Mouse (Mus musculus): Measurements from ENCODE around the gene Zfp541. TPM values are rescaled to one million over a fixed set of nuclear protein-coding genes. Genes with fewer than 3 reads are reported as not detected.
A peak's percentile ranks its signal among the peaks of the same experiment; 100 is the strongest.

Gene Zfp541
- polyA plus RNA-seq, 1 experiment from 2014 or later = 0.01 TPM

DNA sequence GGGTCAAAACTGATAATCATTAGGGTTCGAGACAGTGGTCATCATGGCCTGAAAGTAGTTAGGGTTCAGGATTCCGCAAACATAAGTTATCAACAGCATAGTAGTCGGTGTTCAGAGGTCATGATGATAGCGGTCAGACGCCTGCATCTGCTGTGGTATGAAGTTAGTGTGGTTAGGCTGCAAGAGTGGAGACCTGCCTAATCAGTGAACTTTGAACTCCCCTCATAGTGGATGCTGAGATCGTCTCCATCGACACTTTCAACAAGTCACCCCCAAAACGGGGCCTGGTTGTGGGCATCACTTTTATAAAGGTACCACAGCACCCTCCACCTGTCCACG, 58.6 kb downstream of the Zfp541 start:
- DNase-seq (ENCODE audit: low read depth, low spot score) = no peak
- no peak for TF ChIP-seq CTCF (IDR thresholded peaks at IDR 0.05)
- no peaks in the 10 kb centered on the region for H3K27me3 ChIP-seq
- in situ Hi-C loops (cut with MboI; ENCODE audit: low pct_unique_long_range_greater_than_20kb) = no loop called here
- CTCF ChIA-PET = interaction anchor here (1.1 to 2.8 kb wide), 3 partner anchors 16 to 23 kb away, joined by 3 to 18 read pairs (median 5); partner anchors contain the start of gene Napa
- no peak for ATAC-seq
- POLR2A ChIA-PET = interaction anchor here (1.3 kb wide), 1 partner anchor 17 kb away, joined by 5 read pairs; no protein-coding TSS in a partner anchor

DNA sequence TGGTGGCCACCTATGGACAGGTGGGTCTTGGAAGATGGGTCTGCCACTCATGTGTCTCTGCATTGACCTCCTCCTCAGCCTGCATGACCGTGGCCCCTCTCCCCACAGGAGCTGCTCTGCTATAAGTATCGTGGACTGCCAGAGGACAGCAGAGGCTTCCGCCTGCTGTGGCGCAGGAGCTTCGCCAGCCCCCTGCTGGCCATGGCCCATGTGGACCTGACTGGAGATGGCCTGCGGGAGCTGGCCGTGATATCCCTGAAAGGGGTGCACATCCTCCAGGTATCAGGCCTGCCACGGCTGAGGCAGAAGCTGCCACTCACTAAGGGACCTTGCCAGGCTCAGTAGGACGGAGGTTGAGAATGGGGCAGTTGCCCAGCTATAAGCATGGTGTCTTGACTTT, 64.2 kb downstream of the Zfp541 start:
- no peak for ATAC-seq
- CTCF ChIA-PET = no interaction called here
- peaks cover 6% of the 10 kb centered on the region for H3K27me3 ChIP-seq
- no peak for TF ChIP-seq CTCF (IDR thresholded peaks at IDR 0.05)
- POLR2A ChIA-PET = no interaction called here
- DNase-seq (ENCODE audit: low read depth, low spot score) = no peak
- in situ Hi-C loops (cut with MboI; ENCODE audit: low pct_unique_long_range_greater_than_20kb) = no loop called here

GRCm38 (mm10) chr7:16128344-16128743, 66.7 kb downstream of the Zfp541 start:
- ATAC-seq (no peak), DNase-seq (ENCODE audit: low read depth, low spot score) (no peak)
- POLR2A ChIA-PET = no interaction called here
- in situ Hi-C loops (cut with MboI; ENCODE audit: low pct_unique_long_range_greater_than_20kb) = no loop called here
- TF ChIP-seq CTCF (IDR thresholded peaks at IDR 0.05) = no peak
- CTCF ChIA-PET = no interaction called here
- peaks cover 8% of the 10 kb centered on the region for H3K27me3 ChIP-seq

- ChIA-PET POLR2A (no interaction called here), CTCF (no interaction called here)
- peaks cover 10% of the 10 kb centered on the region for H3K27me3 ChIP-seq
- ATAC-seq (no peak), DNase-seq (ENCODE audit: low read depth, low spot score) (no peak)
- no peak for TF ChIP-seq CTCF (IDR thresholded peaks at IDR 0.05)
- in situ Hi-C loops (cut with MboI; ENCODE audit: low pct_unique_long_range_greater_than_20kb) = no loop called here
Observed at GRCm38 (mm10) chr7:16128899-16129298, 67.3 kb downstream of the Zfp541 start.

GRCm38 (mm10) chr7:16129421-16129845, 67.8 kb downstream of the Zfp541 start, which contains the start of gene Slc8a2:
Gene Slc8a2, plus strand, starts transcription at chr7:16129826.
- ATAC-seq = peak; percentile 73
- no peak for DNase-seq (ENCODE audit: low read depth, low spot score)
- CTCF ChIA-PET = no interaction called here
- peaks cover 14% of the 10 kb centered on the region for H3K27me3 ChIP-seq
- POLR2A ChIA-PET = interaction anchor here (0.6 kb wide), 1 partner anchor 198 kb away, joined by 3 read pairs; no protein-coding TSS in a partner anchor
- no peak for TF ChIP-seq CTCF (IDR thresholded peaks at IDR 0.05)
- in situ Hi-C loops (cut with MboI; ENCODE audit: low pct_unique_long_range_greater_than_20kb) = no loop called here

DNA sequence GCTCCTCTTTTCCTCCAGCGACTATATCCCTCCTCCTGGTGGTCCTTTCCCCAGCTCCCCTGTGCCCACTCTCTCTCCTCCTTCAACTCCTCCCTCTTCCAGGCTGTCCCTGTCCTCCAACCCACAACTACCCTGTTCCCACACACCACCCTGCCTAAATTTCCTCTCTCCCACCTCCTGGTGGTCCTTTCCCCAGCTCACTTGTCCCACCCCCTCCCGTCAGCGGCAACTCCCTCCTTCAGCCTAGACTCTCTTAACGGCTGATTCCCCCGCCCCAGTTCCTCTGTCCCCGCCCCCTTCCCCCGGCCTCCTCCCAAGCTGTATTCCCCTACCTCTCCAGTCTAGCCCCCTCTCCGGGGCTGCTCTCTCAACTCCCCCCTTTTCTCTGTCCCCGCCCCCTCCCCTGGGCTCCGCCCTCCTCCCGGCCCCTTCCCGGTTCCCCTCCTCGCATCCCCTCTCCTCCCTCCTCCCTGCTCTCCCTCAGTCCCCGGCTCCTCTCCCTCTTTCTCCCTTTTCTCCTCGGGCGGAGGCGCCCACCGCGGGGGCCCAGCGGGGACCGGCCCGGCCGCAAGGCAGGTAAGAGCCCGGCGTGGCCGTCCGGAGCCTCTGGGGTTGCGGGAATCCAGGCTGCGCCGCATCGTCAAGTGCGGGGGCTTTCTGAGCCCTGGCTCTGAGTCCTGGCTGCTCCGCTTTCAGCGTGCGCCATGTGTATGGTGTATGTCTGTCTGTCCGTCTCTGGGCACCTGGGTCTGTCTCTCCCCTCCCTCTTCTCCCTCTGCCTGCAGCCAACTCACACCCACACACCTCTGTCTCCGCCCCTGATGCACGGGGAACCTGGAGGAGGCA, 68.5 kb downstream of the Zfp541 start:
- CTCF ChIA-PET = interaction anchor here (1.1 kb wide), 1 partner anchor 25 kb away, joined by 4 read pairs; no protein-coding TSS in a partner anchor
- in situ Hi-C loops (cut with MboI; ENCODE audit: low pct_unique_long_range_greater_than_20kb) = no loop called here
- DNase-seq (ENCODE audit: low read depth, low spot score) = no peak
- H3K27me3 ChIP-seq = peaks cover 19% of the 10 kb centered on the region
- ATAC-seq = peak; percentile 29
- TF ChIP-seq CTCF (IDR thresholded peaks at IDR 0.05) = no peak
- POLR2A ChIA-PET = interaction anchor here (0.6 kb wide), 1 partner anchor 199 kb away, joined by 3 read pairs; no protein-coding TSS in a partner anchor

DNA sequence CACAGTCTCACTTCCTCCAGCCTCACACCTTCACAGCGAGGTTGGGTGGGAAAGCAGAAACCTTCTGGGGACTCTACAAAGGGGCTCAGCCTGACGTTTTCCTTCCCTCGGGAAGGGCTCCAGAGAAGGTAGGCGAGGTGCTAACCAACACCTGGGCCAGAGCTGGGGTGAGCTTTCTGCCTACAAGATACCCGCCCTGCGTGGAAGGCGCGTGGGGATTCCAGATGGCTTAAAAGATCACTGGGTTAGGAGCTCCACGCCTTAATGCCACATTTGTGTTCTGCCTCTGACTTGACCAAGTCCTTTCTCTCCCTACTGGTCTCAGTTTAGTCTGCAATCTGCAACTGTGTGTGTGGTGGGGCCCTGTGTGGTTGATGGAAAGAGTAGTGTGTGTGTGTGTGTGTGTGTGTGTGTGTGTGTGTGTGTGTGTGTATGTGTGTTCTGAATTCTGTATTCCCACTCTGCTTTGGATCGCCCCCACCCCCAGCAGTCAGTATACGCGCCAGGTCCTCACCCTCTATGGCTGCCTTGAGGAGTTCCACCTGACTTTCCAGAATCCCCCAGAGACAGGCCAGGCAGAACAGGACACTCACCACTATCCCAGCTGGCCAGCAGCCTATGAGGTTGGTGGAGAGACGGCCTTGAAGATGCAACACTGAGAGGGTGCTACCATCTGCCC, 69.5 kb downstream of the Zfp541 start:
- in situ Hi-C loops (cut with MboI; ENCODE audit: low pct_unique_long_range_greater_than_20kb) = no loop called here
- ATAC-seq (no peak), DNase-seq (ENCODE audit: low read depth, low spot score) (no peak)
- H3K27me3 ChIP-seq = peaks cover 22% of the 10 kb centered on the region
- ChIA-PET CTCF (interaction anchor here (1.1 kb wide), 1 partner anchor 24 kb away, joined by 4 read pairs; no protein-coding TSS in a partner anchor), POLR2A (no interaction called here)
- no peak for TF ChIP-seq CTCF (IDR thresholded peaks at IDR 0.05)

GRCm38 (mm10) chr7:16132161-16132581, 70.6 kb downstream of the Zfp541 start:
- POLR2A ChIA-PET = no interaction called here
- in situ Hi-C loops (cut with MboI; ENCODE audit: low pct_unique_long_range_greater_than_20kb) = no loop called here
- H3K27me3 ChIP-seq = peaks cover 22% of the 10 kb centered on the region
- ATAC-seq (no peak), DNase-seq (ENCODE audit: low read depth, low spot score) (no peak)
- CTCF ChIA-PET = interaction anchor here (1.5 kb wide), 1 partner anchor 80 kb away, joined by 3 read pairs; no protein-coding TSS in a partner anchor
- no peak for TF ChIP-seq CTCF (IDR thresholded peaks at IDR 0.05)

DNA sequence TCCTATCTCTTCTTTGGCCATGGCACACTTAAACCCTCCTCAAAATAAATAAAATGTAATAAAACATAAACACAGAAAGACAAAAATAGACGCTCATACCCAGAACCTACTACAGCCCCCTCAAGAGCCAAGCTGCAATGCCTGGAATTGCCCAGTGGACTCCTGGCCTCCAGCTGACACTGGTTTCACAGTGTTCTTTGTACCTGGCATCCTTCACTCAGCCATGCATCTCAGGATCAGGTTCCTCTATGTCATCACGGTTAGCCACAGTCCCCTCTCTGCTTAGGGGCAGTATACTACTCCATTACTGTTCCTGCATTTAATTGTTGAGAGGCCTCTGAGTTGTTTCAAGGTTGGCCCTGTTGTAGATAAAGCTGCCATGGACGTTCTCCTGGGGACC, 71.3 kb downstream of the Zfp541 start:
- CTCF ChIA-PET = interaction anchor here (1.5 kb wide), 1 partner anchor 80 kb away, joined by 3 read pairs; no protein-coding TSS in a partner anchor
- DNase-seq (ENCODE audit: low read depth, low spot score) (no peak), ATAC-seq (no peak)
- TF ChIP-seq CTCF (IDR thresholded peaks at IDR 0.05) = no peak
- in situ Hi-C loops (cut with MboI; ENCODE audit: low pct_unique_long_range_greater_than_20kb) = no loop called here
- peaks cover 22% of the 10 kb centered on the region for H3K27me3 ChIP-seq
- POLR2A ChIA-PET = no interaction called here

DNA sequence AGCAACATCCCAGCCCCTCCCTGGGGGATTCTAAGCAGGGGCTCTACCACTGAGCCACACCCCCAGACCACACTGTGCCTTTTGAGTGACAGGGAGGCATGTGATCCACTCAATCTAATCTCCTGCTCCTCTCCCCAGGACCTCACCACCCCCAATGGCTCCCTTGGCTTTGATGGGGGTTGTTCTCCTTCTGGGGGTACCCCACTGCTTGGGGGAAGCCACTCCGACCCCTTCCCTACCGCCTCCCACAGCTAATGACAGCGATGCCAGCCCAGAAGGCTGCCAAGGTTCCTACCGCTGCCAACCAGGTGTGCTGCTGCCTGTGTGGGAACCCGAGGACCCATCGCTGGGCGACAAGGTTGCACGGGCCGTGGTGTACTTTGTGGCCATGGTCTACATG, 72.1 kb downstream of the Zfp541 start:
- in situ Hi-C loops (cut with MboI; ENCODE audit: low pct_unique_long_range_greater_than_20kb) = no loop called here
- ChIA-PET POLR2A (no interaction called here), CTCF (interaction anchor here (1.5 kb wide), 1 partner anchor 81 kb away, joined by 3 read pairs; no protein-coding TSS in a partner anchor)
- TF ChIP-seq CTCF (IDR thresholded peaks at IDR 0.05) = no peak
- DNase-seq (ENCODE audit: low read depth, low spot score) (no peak), ATAC-seq (no peak)
- H3K27me3 ChIP-seq = peaks cover 22% of the 10 kb centered on the region

Measured in Patski (cell line).